Mouse (Mus musculus): ENCODE results near the gene Ugcg.

Gene Ugcg

GRCm38 (mm10) chr4:59188802-59189545, at the start of gene Ugcg:
Ugcg (plus strand) TSS chr4:59189257.
- DNase-seq: peak; percentile 87

DNA sequence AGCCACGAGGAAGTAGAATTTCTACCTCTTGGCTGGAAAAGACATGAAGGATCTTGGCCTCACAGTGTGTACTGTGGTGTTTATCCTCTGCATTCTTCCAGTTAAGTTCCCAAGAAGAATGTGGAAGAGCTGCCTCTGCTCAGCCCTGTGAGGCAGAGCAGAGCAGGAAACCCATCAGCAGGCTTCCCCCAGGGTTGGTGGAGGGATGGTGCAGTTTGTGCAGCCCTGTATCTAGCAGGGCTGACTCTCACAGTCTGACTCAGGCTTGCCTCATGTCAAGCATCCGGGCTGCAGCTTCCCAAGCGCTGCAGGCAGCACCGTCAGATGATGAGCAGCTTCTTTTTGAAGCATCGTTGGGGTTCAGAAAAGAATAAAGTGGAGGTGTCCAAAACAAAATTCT, 40.0 kb upstream of the Ugcg start:
- no peak for DNase-seq

DNA sequence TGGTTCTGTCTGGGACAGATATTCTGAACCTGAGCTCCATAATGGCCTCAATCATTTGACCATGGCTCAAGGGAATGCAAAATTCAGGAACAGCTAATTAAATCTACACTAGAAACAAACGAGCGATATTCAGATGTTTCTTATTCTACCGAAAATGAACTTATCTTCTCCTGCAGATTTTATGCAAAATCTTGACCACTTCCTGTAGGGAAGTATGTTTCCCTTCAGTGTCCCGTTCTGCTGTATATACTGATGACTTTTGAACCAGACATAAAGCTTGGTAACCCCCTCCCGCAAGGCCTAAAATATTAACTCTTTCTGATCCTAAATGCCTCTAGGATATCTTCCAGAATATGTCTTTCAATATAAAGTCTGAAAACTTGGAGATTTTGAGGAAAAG, 38.1 kb upstream of the Ugcg start:
- no peak for DNase-seq

DNA sequence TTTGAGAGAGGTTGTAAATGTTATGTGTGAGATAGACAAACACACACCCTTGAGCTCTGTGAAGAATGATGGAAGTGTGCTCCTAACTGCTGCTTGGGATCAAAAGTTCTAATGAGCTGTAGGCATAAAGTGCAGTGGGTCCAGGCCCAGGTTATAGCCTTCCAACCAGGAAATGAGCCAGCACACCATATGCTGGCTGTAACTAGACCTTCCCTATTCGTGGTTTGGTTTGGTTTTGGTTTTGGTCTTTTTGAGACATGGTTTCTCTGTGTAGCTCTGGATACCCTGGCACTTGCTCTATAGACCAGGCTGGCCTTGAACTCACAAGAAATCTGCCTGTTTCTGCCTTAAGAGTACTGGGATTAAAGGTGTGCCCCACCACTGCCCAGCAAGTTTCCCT, 37.1 kb upstream of the Ugcg start:
- no peak for DNase-seq

DNA sequence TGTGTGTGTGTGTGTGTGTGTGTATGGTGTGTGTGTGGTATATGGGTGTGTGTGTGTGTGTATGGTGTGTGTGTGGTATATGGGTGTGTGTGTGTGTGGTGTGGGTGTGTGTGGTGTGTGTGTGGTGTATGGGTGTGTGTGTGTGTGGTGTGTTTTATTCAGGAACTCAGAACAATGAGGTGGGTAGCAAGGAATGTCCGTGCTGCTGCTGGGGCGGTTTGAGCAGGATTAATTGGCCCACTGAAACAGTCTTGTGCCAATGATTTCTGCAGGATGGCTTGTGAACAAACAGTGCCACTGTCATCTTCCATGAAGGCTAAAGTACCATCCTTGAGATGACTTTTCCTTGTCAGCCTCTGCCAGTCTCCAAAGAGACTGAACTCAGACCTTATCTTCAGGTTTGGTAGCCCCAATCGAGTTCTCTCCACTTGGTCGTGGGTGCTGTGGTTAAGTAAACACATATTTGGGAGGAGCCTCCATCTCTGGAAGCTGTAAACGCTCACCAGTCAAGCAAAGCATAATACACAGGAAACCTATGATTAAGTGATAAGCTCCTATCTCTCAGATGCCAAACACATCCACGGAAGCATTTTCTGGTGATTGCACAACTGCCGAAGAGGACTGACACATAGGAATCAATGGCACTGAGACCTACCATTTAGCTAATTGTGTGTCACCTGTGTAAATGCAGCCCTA, 32.0 kb upstream of the Ugcg start:
- no peak for DNase-seq

- no peak for DNase-seq
Observed at GRCm38 (mm10) chr4:59157654-59158053, 31.4 kb upstream of the Ugcg start.

- DNase-seq: no peak
Observed at GRCm38 (mm10) chr4:59160289-59160688, 28.8 kb upstream of the Ugcg start.

DNA sequence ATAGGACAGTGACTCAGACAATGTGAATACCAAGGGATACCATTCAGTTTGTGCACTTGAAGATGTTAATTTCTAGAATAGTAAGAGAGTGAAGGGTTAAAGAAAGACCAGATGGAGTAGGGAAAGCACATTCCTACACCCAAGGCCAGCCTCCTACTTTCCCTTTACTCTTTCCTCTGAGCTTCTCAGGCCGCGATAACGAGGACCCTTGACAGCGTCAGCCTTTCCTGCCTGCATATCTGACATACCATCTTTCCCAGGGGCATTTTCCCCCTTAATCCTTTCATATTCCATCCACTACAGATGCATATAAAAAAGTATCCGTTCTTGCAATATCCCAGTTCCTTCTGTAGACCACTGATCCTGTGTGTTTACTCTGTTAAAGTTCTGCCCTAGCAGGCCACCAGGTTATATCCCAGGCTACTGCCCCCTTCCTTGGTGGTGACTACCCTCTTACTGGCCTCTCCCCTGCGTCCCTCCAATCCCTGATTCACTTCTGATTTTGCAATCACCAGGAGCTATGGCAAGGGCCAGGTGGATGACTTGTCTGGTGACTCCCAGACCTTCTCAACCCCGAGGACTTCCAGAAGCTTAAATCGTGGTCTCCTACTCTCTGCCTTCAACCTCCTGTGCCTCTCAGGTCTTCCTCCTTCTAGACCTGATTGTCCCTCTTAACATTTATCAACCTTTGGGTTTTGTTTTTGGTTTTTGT, 27.9 kb upstream of the Ugcg start:
- no peak for DNase-seq

GRCm38 (mm10) chr4:59164034-59164433, 25.0 kb upstream of the Ugcg start:
- DNase-seq: no peak

DNA sequence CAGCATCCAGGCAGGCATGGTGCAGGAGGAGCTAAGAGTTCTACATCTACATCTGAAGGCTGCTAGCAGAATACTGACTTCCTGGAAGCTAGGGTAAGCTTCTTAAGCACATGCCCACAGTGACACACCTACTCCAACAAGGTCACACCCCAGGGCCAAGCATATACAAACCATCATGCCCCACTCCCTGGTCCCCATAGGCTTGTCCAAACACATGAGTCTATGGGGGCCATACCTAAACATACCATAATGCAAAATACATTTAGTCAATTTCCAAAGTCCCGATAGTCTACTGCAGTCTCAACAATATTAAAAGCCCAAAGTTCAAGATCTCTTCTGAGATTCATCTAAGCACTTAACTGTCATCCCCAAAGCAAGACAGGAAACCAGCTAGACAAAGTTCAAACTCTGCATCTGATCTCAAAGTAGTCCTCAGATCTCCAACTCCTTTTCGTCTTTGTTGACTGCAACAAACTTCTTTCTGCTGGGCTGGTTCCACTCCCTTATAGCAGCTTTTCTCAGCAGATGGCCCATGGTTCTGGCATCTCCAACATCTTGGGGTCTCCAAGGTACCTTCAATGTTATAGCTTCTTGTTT, 21.7 kb upstream of the Ugcg start:
- no peak for DNase-seq

DNA sequence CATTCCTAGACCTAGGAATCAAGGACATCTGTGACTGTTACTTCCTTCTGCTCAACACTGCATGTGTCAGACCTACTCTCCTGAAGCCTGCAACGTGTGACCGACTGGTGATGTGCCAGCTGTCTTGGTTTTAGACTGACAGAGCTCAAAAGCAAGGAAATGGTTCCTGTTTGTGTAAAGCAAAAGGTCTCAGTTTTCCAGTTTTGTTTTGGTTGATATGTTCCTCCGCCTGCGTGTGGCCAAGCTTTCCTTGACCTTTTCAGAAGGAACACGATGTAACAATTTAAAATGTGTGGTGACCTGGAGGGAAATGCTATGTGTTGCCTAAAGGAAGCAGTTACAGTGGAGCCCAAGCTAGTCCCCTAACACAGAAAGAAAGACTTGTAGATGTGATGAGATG, 19.1 kb upstream of the Ugcg start:
- DNase-seq: no peak

DNA sequence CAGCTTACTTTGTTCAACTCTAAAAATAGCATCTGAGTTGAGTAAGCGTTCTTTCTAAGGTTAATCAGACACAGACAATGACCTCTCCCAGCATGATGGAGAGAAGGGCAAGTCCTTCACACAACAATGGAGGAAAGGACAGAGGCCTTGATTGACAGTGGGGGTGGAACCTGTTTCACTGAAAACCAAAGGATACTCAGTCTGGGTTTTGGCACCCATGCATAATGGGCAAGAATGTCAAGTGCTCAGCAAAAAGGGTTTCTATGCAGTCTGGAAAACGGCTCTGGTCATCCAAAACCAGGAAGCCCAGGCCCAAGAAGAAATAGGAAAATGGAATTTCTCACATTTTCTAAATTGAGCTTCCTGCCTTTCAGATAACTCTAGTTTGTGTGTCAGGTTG, 16.4 kb upstream of the Ugcg start:
- no peak for DNase-seq

- DNase-seq: no peak
Observed at GRCm38 (mm10) chr4:59173181-59173922, 15.7 kb upstream of the Ugcg start.

- DNase-seq: no peak
Observed at GRCm38 (mm10) chr4:59175003-59175402, 14.1 kb upstream of the Ugcg start.

DNA sequence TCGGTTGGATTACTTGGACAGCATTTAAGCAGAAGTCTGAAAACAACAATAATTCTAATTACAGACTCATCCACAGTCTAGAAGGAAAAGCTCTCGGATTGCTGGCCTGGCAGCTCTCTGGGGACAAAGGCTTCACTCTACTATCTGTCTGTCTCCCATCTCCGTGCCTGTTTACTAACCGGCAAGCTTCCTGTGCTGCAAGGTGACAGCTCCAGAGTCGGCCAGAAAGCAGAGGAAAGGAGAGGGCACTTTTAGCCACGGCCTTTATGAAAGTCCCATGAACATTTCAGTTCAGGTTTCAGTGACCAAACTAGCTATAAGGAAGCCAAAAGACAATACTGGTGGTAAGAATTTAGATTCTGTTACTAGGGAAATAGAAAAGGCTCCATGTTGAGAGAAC, 13.1 kb upstream of the Ugcg start:
- DNase-seq: no peak

DNA sequence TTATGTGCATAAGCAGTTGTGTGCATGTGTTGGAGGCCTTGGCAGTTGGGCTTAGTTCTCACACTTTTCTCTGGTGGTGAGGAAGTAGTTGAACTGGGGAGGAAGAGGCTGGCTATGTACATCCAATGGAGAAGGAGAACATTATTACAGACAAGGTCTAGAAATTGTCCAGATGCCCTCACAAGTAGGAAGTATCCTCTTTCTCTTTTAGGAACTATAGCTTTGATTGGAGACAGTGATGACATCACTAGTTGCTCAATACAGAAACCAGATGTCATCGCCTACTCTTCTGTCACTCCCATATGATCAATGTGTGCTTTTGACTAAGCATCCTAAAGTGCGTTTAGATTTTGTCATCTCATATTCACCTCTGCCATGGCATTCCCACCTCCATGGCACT, 11.5 kb upstream of the Ugcg start:
- no peak for DNase-seq

- no peak for DNase-seq
Observed at GRCm38 (mm10) chr4:59181320-59182271, 7.5 kb upstream of the Ugcg start.

- DNase-seq: no peak
Observed at GRCm38 (mm10) chr4:59185671-59186070, 3.4 kb upstream of the Ugcg start.

GRCm38 (mm10) chr4:59187289-59187688, 1.8 kb upstream of the Ugcg start:
- DNase-seq: peak; percentile 44

- DNase-seq: no peak
Observed at GRCm38 (mm10) chr4:59188474-59188801, 619 bp upstream of the Ugcg start.

- DNase-seq: peak; percentile 20
Observed at GRCm38 (mm10) chr4:59189546-59190237, 635 bp downstream of the Ugcg start.
